Mouse (Mus musculus): ENCODE results near the gene Pias3. TPM values are rescaled to one million over a fixed set of nuclear protein-coding genes. Genes with fewer than 3 reads are reported as not detected.
"Not testable (repeated sequence)": the region's sequence is repeated elsewhere in the genome, so short reads cannot be mapped to it uniquely, and the experiment has no call there.

Pias3 gene
- total RNA-seq, 2 experiments from 2014 or later: 6.5 to 7.3 TPM

GRCm38 (mm10) chr3:96727828-96728633 is 31.8 kb downstream of the Pias3 start:
- DNase-seq: no peak
- intact Hi-C loops (cut with DNase I): no loop called here

GRCm38 (mm10) chr3:96728634-96729402 is 32.6 kb downstream of the Pias3 start:
- intact Hi-C loops (cut with DNase I): no loop called here
- DNase-seq: no peak

GRCm38 (mm10) chr3:96729403-96729784 is 33.2 kb downstream of the Pias3 start:
- intact Hi-C loops (cut with DNase I): no loop called here
- DNase-seq: no peak

GRCm38 (mm10) chr3:96730785-96731184 is 34.6 kb downstream of the Pias3 start:
- intact Hi-C loops (cut with DNase I): loop anchor here (5.0 kb wide), 1 partner anchor 82 kb away; no protein-coding TSS in a partner anchor
- DNase-seq: no peak

- intact Hi-C loops (cut with DNase I): loop anchor here (5.0 kb wide), 1 partner anchor 78 kb away; no protein-coding TSS in a partner anchor
- DNase-seq: no peak
These were observed 37.8 kb downstream of the Pias3 start for GRCm38 (mm10) chr3:96733984-96734383.

- no peak for DNase-seq
These were observed 39.0 kb downstream of the Pias3 start for GRCm38 (mm10) chr3:96735200-96735599.

GRCm38 (mm10) chr3:96737013-96737740 is 41.0 kb downstream of the Pias3 start:
- intact Hi-C loops (cut with DNase I): no loop called here
- no peak for DNase-seq

More at GRCm38 (mm10) chr3:96735200-96735599, 39.0 kb downstream of the Pias3 start:
- intact Hi-C loops (cut with DNase I): no loop called here

- intact Hi-C loops (cut with DNase I): no loop called here
- DNase-seq: no peak
These were observed 41.8 kb downstream of the Pias3 start for GRCm38 (mm10) chr3:96737995-96738394.

GRCm38 (mm10) chr3:96740279-96740678 is 44.1 kb downstream of the Pias3 start:
- not testable (repeated sequence) for DNase-seq
- intact Hi-C loops (cut with DNase I): loop anchor here (5.0 to 10.0 kb wide), 2 partner anchors 47 to 145 kb away; no protein-coding TSS in a partner anchor

- no peak for DNase-seq
- intact Hi-C loops (cut with DNase I): loop anchor here (5.0 to 10.0 kb wide), 2 partner anchors 43 to 140 kb away; no protein-coding TSS in a partner anchor
These were observed 48.2 kb downstream of the Pias3 start for GRCm38 (mm10) chr3:96744348-96744747.

GRCm38 (mm10) chr3:96746829-96747228 is 50.6 kb downstream of the Pias3 start:
- intact Hi-C loops (cut with DNase I): loop anchor here (10.0 kb wide), 1 partner anchor 138 kb away; no protein-coding TSS in a partner anchor
- DNase-seq: no peak

Other genes starting within 250 kb of the Pias3 start
- gene BC107364, start 244.1 kb upstream of the Pias3 start, total RNA-seq (2021): not detected
- 100 to 1,000 TPM; 612 to 621 TPM for gene Hfe2, start 171.2 kb upstream of the Pias3 start, total RNA-seq (2021)
- gene Txnip, start 138.4 kb upstream of the Pias3 start, total RNA-seq (2021): 100 to 1,000 TPM; 572 to 620 TPM
- gene Gm16253, start 119.4 kb upstream of the Pias3 start, total RNA-seq (2021): 1 to 10 TPM; 1.4 to 2.4 TPM
- gene Polr3gl, start 102.2 kb upstream of the Pias3 start, total RNA-seq (2021): 10 to 100 TPM; 36.7 to 41.4 TPM
- gene Ankrd34a, start 99.7 kb upstream of the Pias3 start, total RNA-seq (2021): under 1 TPM; 0.59 to 0.92 TPM
- gene Lix1l, start 95.2 kb upstream of the Pias3 start, total RNA-seq (2021): 1 to 10 TPM; 5.5 to 6.3 TPM
- 10 to 100 TPM; 19.9 to 29.7 TPM for gene Rbm8a, start 66.5 kb upstream of the Pias3 start, total RNA-seq (2021)
- gene Pex11b, start 61.0 kb upstream of the Pias3 start, total RNA-seq (2021): 10 to 100 TPM; 20.0 to 25.5 TPM
- gene Gm42957, start 60.9 kb upstream of the Pias3 start, total RNA-seq (2021): under 1 TPM in 1 of 2 experiments, not detected in 1; 0.20 TPM
- gene Itga10, start 50.8 kb upstream of the Pias3 start, total RNA-seq (2021): 1 to 10 TPM in 1 of 2 experiments, under 1 TPM in 1; 0.84 to 1.2 TPM
- under 1 TPM; 0.35 to 0.92 TPM for gene Ankrd35, start 26.3 kb upstream of the Pias3 start, total RNA-seq (2021)
- gene Nudt17, start 12.2 kb downstream of the Pias3 start, total RNA-seq (2021): 1 to 10 TPM in 1 of 2 experiments, under 1 TPM in 1; 0.42 to 1.1 TPM
- 10 to 100 TPM; 18.1 to 19.9 TPM for gene Polr3c, start 31.2 kb downstream of the Pias3 start, total RNA-seq (2021)
- gene Rnf115, start 31.3 kb downstream of the Pias3 start, total RNA-seq (2021): 10 to 100 TPM; 76.2 to 86.5 TPM
- gene Pdzk1, start 132.9 kb downstream of the Pias3 start, total RNA-seq (2021): not detected
- gene Cd160, start 133.0 kb downstream of the Pias3 start, total RNA-seq (2021): not detected
- 1 to 10 TPM; 1.7 to 2.2 TPM for gene Gja5, start 208.3 kb downstream of the Pias3 start, total RNA-seq (2021)
- gene Gpr89, start 209.0 kb downstream of the Pias3 start, total RNA-seq (2021): 10 to 100 TPM; 14.8 to 18.3 TPM
- gene Gja8, start 229.6 kb downstream of the Pias3 start, total RNA-seq (2021): not detected